Mouse (Mus musculus): ENCODE measurements around the gene Tmem204.

GRCm38 (mm10) chr17:25084835-25085385 lies 1.5 kb upstream of the Tmem204 start:
- TF ChIP-seq CTCF (IDR thresholded peaks at IDR 0.05; ENCODE audit: low read depth) (no peak), EP300 (IDR thresholded peaks at IDR 0.05; ENCODE audit: low read depth) (no peak)

Data from liver, postnatal 0 days (tissue).